Mouse (Mus musculus): Measurements from ENCODE around the gene Actl11.

The Actl11 gene

GRCm38 (mm10) chr9:107919441-107919840 lies 8.8 kb upstream of the Actl11 start:
- no peak for DNase-seq (ENCODE audit: low read depth, low spot score)

- DNase-seq (ENCODE audit: low read depth, low spot score): no peak
Measured at GRCm38 (mm10) chr9:107923021-107923420, 5.2 kb upstream of the Actl11 start.

GRCm38 (mm10) chr9:107923956-107924355 lies 4.3 kb upstream of the Actl11 start:
- DNase-seq (ENCODE audit: low read depth, low spot score): no peak

DNA sequence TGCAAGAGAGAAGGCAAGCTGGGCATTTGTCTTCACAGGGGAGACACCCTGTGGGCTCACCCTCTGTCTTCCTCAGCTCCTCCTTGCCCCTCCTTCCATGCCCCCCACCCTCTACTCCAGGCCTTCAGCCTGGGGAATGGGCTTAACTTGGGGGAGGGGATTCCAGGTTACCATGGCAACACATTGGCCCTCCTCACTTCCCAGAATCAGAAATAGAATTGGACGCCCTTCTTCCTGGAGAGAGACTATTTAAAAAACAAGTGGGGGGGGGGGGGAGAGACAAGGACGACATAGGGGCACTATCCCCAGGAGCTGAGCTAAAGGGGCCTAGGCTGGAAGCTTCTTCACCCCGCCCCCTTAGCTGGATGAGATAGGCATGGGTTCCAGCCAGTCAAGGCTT lies 3.0 kb upstream of the Actl11 start:
- no peak for DNase-seq (ENCODE audit: low read depth, low spot score)

- DNase-seq (ENCODE audit: low read depth, low spot score): no peak
Measured at GRCm38 (mm10) chr9:107926920-107927420, 1.3 kb upstream of the Actl11 start.

GRCm38 (mm10) chr9:107927749-107928148 lies 520 bp upstream of the Actl11 start:
- DNase-seq (ENCODE audit: low read depth, low spot score): no peak

GRCm38 (mm10) chr9:107932221-107932620 lies 4.0 kb downstream of the Actl11 start:
- no peak for DNase-seq (ENCODE audit: low read depth, low spot score)

- no peak for DNase-seq (ENCODE audit: low read depth, low spot score)
Measured at GRCm38 (mm10) chr9:107934146-107934545, 5.9 kb downstream of the Actl11 start.

- DNase-seq (ENCODE audit: low read depth, low spot score): no peak
Measured at GRCm38 (mm10) chr9:107935374-107935773, 7.1 kb downstream of the Actl11 start, which contains the start of gene Camkv. TSS of gene Camkv (plus strand) at chr9:107935674.

DNA sequence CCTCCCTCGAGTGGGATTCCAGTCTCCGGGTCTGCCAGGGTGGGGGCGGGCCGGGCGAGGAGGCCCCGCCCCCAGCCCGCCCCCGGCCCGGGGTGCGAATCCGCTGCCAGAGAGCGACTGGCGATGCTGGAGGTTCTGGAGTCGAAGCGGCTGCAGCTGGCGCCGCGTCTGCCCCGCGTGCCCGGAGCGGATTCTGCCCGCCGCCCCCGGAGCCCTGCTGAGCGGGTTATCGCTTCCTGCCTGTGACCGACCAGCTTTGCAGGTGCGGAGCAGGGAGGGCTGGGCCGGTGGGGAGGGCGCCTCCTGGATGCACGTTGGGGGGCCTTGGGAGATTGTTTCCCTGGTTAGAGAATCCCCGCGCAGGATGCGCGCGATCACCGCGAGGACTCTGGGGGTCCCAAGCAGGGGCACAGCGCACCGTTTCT lies 7.5 kb downstream of the Actl11 start:
- no peak for DNase-seq (ENCODE audit: low read depth, low spot score)

DNA sequence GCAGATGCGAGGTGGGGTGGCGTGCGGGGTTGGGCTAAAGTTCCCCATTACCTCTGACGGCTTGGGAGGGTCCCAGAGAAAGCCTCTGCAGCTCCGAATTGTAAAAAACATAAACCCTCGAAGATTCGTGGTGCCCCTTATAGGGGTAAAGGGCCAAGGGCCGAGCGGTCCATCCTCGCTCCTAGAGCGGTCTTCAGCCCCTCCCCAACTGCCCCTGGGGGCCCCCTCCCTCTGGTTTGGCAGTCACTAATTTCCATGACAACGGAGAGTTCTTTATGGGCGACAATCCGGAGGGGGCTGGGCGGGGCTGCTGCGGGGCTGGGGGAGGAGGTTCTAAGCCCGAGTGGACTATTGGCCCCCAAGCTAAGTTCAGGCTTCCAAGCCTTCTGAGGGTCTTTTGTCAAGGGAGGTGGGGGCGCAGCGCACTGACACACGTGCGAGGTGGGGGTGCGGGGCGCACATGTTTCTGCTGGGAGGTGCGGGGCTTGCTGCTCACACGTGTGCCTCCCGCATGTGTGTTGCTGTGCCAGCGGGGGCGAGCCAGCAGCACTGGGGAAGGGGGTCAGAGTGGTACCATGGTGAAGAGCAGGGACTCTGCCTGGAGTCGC lies 8.1 kb downstream of the Actl11 start:
- DNase-seq (ENCODE audit: low read depth, low spot score): no peak

DNA sequence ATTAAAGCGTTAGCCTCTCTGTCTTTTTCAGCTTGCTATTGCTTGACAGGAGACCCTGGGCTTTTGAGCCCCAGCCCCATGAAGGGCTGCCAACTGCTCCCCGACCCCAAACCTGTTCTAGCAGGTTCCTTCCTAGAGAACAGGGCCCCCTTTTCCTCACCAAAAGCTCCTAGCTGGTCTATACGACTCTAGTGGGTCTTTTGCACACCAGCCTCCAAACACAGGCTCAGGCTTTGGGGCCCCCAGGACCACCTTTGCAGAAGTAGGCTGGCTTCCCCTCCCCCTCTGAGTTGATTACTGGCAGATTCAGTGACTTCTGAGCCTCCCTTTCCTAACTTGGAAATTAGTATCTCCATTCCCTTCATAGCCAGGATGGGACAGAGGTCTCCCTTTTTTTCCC lies 8.6 kb downstream of the Actl11 start:
- DNase-seq (ENCODE audit: low read depth, low spot score): no peak

DNA sequence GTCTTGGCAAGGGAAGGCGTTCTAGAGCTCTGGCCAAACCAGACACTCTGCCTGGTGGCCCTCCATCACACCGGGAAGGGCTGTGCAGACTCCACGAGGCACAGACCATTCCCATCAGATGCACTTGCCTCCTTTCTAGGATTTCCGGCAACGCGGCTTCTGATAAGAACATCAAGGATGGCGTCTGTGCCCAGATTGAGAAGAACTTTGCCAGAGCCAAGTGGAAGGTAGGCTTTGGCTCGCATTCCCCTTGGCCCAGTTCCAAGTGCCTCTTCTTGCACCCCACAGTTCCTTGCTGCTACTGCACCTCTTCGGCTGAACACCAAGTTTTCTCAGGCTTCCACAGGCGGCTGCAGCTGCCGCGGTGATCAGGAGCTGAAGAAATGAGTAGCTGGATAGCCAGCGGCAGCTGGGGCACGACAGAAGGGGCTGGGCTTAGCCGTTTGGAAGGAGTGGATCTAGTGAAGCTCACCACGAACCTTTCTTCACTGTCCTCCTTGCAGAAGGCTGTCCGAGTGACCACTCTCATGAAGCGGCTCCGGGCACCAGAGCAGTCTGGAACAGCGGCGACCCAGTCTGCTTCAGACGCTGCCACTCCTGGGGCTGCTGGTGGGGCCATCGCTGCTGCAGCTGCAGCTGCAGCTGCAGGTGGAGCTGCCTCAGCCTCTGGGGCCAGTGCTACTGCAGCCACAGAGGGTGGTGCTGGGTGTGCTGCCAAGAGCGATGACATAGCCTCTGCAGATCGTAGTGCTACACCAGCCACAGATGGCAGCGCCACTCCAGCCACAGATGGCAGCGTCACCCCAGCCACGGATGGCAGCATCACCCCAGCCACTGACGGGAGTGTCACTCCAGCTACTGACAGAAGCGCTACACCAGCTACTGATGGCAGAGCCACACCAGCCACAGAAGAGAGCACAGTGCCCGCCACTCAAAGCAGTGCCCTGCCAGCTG lies 19.2 kb downstream of the Actl11 start:
- DNase-seq (ENCODE audit: low read depth, low spot score): no peak

DNA sequence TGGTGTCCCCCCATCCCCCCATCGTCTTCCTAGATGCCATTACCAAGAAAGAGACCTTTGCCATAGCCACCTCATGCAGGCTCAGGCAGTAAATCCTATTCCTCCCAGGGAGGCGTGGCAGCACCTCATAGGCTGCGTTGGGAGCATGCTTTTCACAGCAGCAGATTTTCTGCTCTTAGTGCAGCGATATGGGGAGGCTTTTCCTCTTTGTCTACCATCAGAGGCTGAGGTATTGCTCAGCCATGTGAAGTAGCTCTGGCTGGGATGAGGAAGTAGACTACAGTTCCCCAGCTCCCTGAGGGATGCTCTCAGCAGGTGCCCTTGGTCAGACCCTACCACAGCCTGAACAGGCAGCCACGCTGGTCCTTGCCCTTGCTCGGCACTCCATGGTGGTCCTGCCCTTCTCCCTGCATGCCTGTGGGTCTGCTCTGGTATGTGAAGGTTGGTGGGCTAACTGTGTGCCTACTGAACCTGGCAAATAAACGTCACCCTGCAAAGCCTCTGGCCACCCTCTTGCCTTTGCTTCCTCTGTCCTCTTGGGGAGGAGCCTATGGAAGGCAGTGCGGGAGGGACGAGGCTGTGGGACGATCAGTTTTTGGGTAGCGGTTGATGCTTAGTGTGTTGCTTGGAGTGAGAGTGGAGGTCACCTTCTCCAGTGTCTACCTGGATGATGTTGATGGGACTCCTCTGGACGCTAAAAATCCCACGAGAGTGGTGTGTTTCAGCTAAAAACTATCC lies 21.1 kb downstream of the Actl11 start:
- no peak for DNase-seq (ENCODE audit: low read depth, low spot score)

GRCm38 (mm10) chr9:107949922-107950235 lies 21.6 kb downstream of the Actl11 start, which contains the start of gene Traip:
TSS of gene Traip (plus strand) at chr9:107950136.
- no peak for DNase-seq (ENCODE audit: low read depth, low spot score)

DNA sequence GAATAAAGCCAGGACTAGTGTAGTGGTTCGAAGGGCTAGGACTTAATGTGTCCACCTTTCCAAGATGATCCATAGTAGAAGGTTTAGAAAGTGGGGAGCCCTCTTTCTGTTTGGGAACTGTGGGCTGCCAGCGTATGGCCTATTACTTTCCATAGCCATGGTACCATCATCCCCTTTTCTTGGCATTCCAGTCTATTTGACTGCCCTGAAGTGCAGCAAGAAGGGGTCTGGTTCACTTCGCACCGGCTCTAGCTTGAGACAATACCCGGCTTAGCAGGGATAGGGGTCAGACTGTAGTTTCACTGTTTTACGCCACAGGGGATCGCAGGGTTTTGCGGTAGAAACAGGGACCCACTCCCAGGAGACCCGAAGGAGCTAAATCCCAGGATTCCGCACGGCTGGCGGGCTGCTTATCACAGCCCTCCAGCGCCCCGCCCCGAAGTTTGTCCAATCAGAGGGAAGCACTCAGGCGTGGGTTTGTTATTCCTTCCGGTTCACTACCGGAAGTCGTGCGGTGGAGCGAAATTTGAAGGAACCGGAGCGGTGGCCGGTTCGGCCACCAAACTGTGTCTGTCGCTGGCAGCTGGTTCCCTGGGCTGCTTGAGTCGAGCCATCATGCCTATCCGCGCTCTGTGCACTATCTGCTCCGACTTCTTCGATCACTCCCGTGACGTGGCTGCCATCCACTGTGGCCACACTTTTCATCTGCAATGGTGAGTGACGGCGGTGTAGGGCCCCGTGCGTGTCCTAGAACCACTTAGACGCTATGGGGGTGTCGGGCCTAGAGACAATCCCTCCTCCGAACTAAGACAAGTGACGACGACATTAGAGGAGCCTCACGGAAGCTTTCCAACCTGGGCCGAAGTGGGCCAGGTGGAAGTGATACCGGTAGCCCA lies 22.4 kb downstream of the Actl11 start:
- peak; percentile 78 for DNase-seq (ENCODE audit: low read depth, low spot score)

GRCm38 (mm10) chr9:107955613-107956289 lies 27.5 kb downstream of the Actl11 start:
- no peak for DNase-seq (ENCODE audit: low read depth, low spot score)

DNA sequence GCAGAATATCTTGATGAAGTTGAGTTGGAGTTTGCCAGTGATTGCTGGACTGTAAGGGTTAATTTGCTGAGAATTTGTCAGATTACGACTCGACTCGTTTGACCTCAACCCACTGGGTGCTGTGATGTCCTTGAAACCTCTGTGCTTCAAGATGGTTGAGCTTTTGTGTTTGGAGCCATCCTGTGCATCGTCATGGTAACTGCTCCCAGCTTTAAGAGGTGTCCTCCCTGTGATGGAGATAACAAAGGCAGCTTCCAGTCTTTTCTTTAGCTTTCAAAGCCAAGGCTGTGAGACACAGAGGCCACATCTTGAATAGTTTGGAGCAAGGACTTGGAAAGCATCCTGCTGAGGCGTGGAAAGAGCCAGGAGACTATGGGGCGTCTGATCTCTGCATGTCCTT lies 28.9 kb downstream of the Actl11 start:
- no peak for DNase-seq (ENCODE audit: low read depth, low spot score)

GRCm38 (mm10) chr9:107959896-107960295 lies 31.6 kb downstream of the Actl11 start:
- DNase-seq (ENCODE audit: low read depth, low spot score): no peak

- DNase-seq (ENCODE audit: low read depth, low spot score): no peak
Measured at GRCm38 (mm10) chr9:107960928-107961327, 32.7 kb downstream of the Actl11 start.

Data from telencephalon, adult 2 months (tissue).